ENCODE assay signal across 16 mouse cellular contexts in the genomic region with DNA sequence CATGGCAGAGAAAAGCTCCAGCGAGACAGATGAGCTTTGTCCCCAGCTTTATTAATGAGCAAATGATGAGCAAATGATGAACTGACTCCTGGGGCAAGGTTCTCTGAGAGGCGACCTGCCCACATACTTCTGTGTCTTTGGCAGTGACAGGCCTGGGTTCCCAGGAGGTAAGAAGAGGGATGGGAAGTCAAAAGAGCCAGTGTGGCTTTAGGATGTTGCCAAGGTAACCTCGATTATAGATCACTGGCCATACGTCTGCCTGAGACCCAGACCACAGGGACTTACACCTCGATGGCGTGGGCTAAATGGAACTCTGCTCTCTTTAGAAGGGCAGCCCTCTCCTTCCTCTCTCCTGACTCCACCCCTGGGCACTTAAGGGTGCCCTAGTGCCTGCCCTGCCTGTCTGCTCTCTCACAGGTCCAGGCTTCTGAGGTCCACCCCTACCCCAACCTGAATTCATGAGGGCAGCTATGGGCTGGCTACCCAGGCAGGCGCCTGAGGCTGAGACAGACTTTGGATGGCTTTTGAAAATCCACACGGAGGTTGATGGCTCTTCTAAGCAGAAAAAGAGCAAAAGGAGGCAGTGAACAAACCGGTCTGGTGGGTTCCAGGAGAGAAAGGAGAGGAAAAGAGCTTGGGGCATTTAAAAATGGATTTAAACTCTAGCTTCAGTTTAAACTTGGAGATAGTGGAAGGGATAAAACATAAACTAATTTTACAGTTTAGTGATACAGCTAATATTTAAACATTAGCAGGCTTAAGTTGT. TPM values are rescaled to one million over a fixed set of nuclear protein-coding genes. Genes with fewer than 3 reads are reported as not detected.
DNase-seq lines count a peak whose midpoint lies in the region; ATAC-seq and TF ChIP-seq lines count a peak whose summit lies in the region.
"Had no signal": no experiment of that assay in that cellular context is flagged by ENCODE, and none has a peak within 500 bp of the region (broad histone marks: within the 10 kb centered on the region; RNA-seq: fewer than 3 reads in every experiment).

No protein-coding gene starts in this region.

- no peak for TF ChIP-seq EP300 in lung, postnatal 0 days (IDR thresholded peaks at IDR 0.05)

- DNase-seq in embryo, embryonic 10.5 days (ENCODE audit: low spot score): peak; percentile 7
- DNase-seq in embryo, embryonic 9.5 days (ENCODE audit: extremely low spot score): no peak
- peak; percentile 39 for DNase-seq in embryonic facial prominence, embryonic 11.5 days (ENCODE audit: low spot score)
- peak; percentile 65 for DNase-seq in lung, postnatal 0 days (ENCODE audit: low spot score)
- no peak for DNase-seq in right cerebral cortex, postnatal 10 days (ENCODE audit: low spot score in 2 of 2)
- no peak for DNase-seq in cerebellum, postnatal 36 days
- no peak for DNase-seq in heart, adult 8-10 months (ENCODE audit: low spot score)
- DNase-seq: cerebellum, postnatal 10 days; gastrocnemius, postnatal 10 days; heart, postnatal 14 days; left cerebral cortex, postnatal 4 days; thymus, postnatal 36 days had no signal

- ATAC-seq in embryonic facial prominence, embryonic 11.5 days (replicated peaks; ENCODE audit: insufficient number of reproducible peaks, low FRiP score, low TSS enrichment, low read depth): no peak
- peak; percentile 81 for ATAC-seq in kidney, embryonic 16.5 days (ENCODE audit: low FRiP score, low TSS enrichment)
- ATAC-seq in lung, postnatal 0 days: peak; percentile 81

- no peak for TF ChIP-seq CTCF in lung, postnatal 0 days (IDR thresholded peaks at IDR 0.05)

- 64% methylated on average over 9 of the region's 9 CpGs for WGBS in embryonic facial prominence, embryonic 11.5 days
- WGBS in kidney, embryonic 16.5 days: 48% methylated on average over 9 of the region's 9 CpGs
- 39% methylated on average over 9 of the region's 9 CpGs for WGBS in lung, postnatal 0 days

- H3K36me3 ChIP-seq in embryonic facial prominence, embryonic 11.5 days (replicated peaks; ENCODE audit: control insufficient read depth, insufficient read depth, low read depth, low read length): no peaks in the 10 kb centered on the region
- H3K36me3 ChIP-seq in kidney, embryonic 16.5 days (ENCODE audit: insufficient read depth, low read length): no peaks in the 10 kb centered on the region
- no peaks in the 10 kb centered on the region for H3K36me3 ChIP-seq in lung, postnatal 0 days (ENCODE audit: insufficient read depth, low read length)

- H3K9ac ChIP-seq in embryonic facial prominence, embryonic 11.5 days (replicated peaks; ENCODE audit: low read length): no peak overlapping the region
- H3K9ac ChIP-seq in kidney, embryonic 16.5 days (replicated peaks; ENCODE audit: low read length): no peak overlapping the region
- H3K9ac ChIP-seq in lung, postnatal 0 days (replicated peaks; ENCODE audit: low read depth): no peak overlapping the region

- no peak overlapping the region for H3K27ac ChIP-seq in embryonic facial prominence, embryonic 11.5 days (replicated peaks; ENCODE audit: low read depth, low read length)
- H3K27ac ChIP-seq in kidney, embryonic 16.5 days (ENCODE audit: low read length): peak overlapping the region; percentile 51
- no peak overlapping the region for H3K27ac ChIP-seq in lung, postnatal 0 days (ENCODE audit: low read length)
- H3K27ac ChIP-seq: layer of hippocampus, adult 2 months; macrophage had no signal

- H3K4me1 ChIP-seq in embryonic facial prominence, embryonic 11.5 days (ENCODE audit: control insufficient read depth, insufficient read depth, low read length): no peaks in the 10 kb centered on the region
- H3K4me1 ChIP-seq in kidney, embryonic 16.5 days (ENCODE audit: insufficient read depth, low read length): peaks cover 12% of the 10 kb centered on the region; the same call in 1 of the 2 replicates
- H3K4me1 ChIP-seq in lung, postnatal 0 days (ENCODE audit: insufficient read depth, low read depth, low read length): no peaks in the 10 kb centered on the region

- H3K27me3 ChIP-seq in embryonic facial prominence, embryonic 11.5 days (ENCODE audit: control insufficient read depth, insufficient read depth, low read length): no peaks in the 10 kb centered on the region
- no peaks in the 10 kb centered on the region for H3K27me3 ChIP-seq in kidney, embryonic 16.5 days (ENCODE audit: insufficient read depth, low read length)
- no peaks in the 10 kb centered on the region for H3K27me3 ChIP-seq in lung, postnatal 0 days (replicated peaks; ENCODE audit: insufficient read depth, low read length)

- no peak overlapping the region for H3K4me3 ChIP-seq in embryonic facial prominence, embryonic 11.5 days (ENCODE audit: low read depth, low read length)
- no peak overlapping the region for H3K4me3 ChIP-seq in kidney, embryonic 16.5 days (ENCODE audit: low read length)
- H3K4me3 ChIP-seq in lung, postnatal 0 days (ENCODE audit: low read depth, low read length): no peak overlapping the region
- H3K4me3 ChIP-seq: layer of hippocampus, adult 2 months had no signal

- no peaks in the 10 kb centered on the region for H3K9me3 ChIP-seq in embryonic facial prominence, embryonic 11.5 days (replicated peaks; ENCODE audit: control insufficient read depth, low read length)
- H3K9me3 ChIP-seq in kidney, embryonic 16.5 days (ENCODE audit: low read length): no peaks in the 10 kb centered on the region
- H3K9me3 ChIP-seq in lung, postnatal 0 days (ENCODE audit: low read length): no peaks in the 10 kb centered on the region

- H3K4me2 ChIP-seq in embryonic facial prominence, embryonic 11.5 days (ENCODE audit: low read depth, low read length): no peak overlapping the region
- no peak overlapping the region for H3K4me2 ChIP-seq in kidney, embryonic 16.5 days (replicated peaks; ENCODE audit: low read depth, low read length)
- H3K4me2 ChIP-seq in lung, postnatal 0 days (replicated peaks; ENCODE audit: low read depth, low read length): no peak overlapping the region

RNA-seq across cellular contexts. Expression of gene Vtcn1, which starts 31.0 kb away (rescaled TPM):
- polyA plus RNA-seq in embryonic facial prominence, embryonic 11.5 days (2014; fragmentation: Nextera tagmentation; extraction: Ambion mirVana): 0.15 TPM in 1 of 2 replicates, not detected in the other
- polyA plus RNA-seq in kidney, embryonic 16.5 days (2015; fragmentation: Nextera tagmentation; extraction: Ambion mirVana): 0.47 and 0.57 TPM in 2 replicates
- 0.81 and 0.89 TPM in 2 replicates for polyA plus RNA-seq in lung, postnatal 0 days (2015; fragmentation: Nextera tagmentation; extraction: Ambion mirVana)
- total RNA-seq in heart, adult 8-10 months (2022): under 1 TPM; 0.22 to 0.75 (median 0.38) TPM
- total RNA-seq: layer of hippocampus, adult 2 months; left cerebral cortex, postnatal 4 days had no signal
- polyA plus RNA-seq: macrophage; spleen, adult 2 months had no signal

Comparison
In these comparisons a context has a peak if more than half of its experiments do, and no peak if none do; other contexts are left out.
1. DNase-seq: peak in embryo, embryonic 10.5 days (single experiment), embryonic facial prominence, embryonic 11.5 days (single experiment) and lung, postnatal 0 days (single experiment); none in embryo, embryonic 9.5 days (single experiment), right cerebral cortex, postnatal 10 days (0 of 2), cerebellum, postnatal 36 days (0 of 2) and heart, adult 8-10 months (single experiment).